Comparison of ENCODE assay signal across 8 mouse cellular contexts in genomic region chr1:168708161-168708865, GRCm38 (mm10).
A peak's percentile ranks its signal among the peaks of the same experiment; 100 is the strongest.
DNase-seq lines count a peak whose midpoint lies in the region; ATAC-seq and TF ChIP-seq lines count a peak whose summit lies in the region.

No protein-coding gene starts in this region.

- peak overlapping the region; percentile 53 for H3K4me2 ChIP-seq in heart, postnatal 0 days (ENCODE audit: low read depth, low read length)
- peak overlapping the region; percentile 46 for H3K4me2 ChIP-seq in neural tube, embryonic 15.5 days

- H3K36me3 ChIP-seq in heart, postnatal 0 days (replicated peaks; ENCODE audit: control insufficient read depth, insufficient read depth, low read length), result no peaks in the 10 kb centered on the region
- H3K36me3 ChIP-seq in neural tube, embryonic 15.5 days, result no peaks in the 10 kb centered on the region

- no peaks in the 10 kb centered on the region; the same call in none of the 2 replicates for H3K4me1 ChIP-seq in heart, postnatal 0 days (ENCODE audit: control insufficient read depth, insufficient read depth)
- peaks cover 18% of the 10 kb centered on the region for H3K4me1 ChIP-seq in neural tube, embryonic 15.5 days

- peak; percentile 64; the same call in 1 of the 2 replicates for ATAC-seq in heart, postnatal 0 days (ENCODE audit: insufficient read depth, low read depth)
- ATAC-seq in neural tube, embryonic 15.5 days (ENCODE audit: low FRiP score), result no peak
- ATAC-seq in CD4-positive, CD25-positive, alpha-beta regulatory T cell, adult 4 months, result no peak

- no peak overlapping the region; the same call in 1 of the 2 replicates for H3K9ac ChIP-seq in heart, postnatal 0 days (replicated peaks; ENCODE audit: low read depth, low read length)
- H3K9ac ChIP-seq in neural tube, embryonic 15.5 days (replicated peaks), result no peak overlapping the region; the same call in 1 of the 2 replicates

- 28% methylated on average over 11 of the region's 11 CpGs for WGBS in heart, postnatal 0 days
- 19% methylated on average over 11 of the region's 11 CpGs for WGBS in large intestine, adult 2 months
- WGBS in neural tube, embryonic 15.5 days, result 16% methylated on average over 11 of the region's 11 CpGs

- H3K27me3 ChIP-seq in heart, postnatal 0 days (ENCODE audit: control insufficient read depth, insufficient read depth, low read length), result no peaks in the 10 kb centered on the region
- H3K27me3 ChIP-seq in neural tube, embryonic 15.5 days (replicated peaks), result no peaks in the 10 kb centered on the region

- peak overlapping the region; percentile 5; the same call in 1 of the 2 replicates for H3K4me3 ChIP-seq in heart, postnatal 0 days (ENCODE audit: low read depth, low read length)
- H3K4me3 ChIP-seq in neural tube, embryonic 15.5 days (replicated peaks), result no peak overlapping the region

- peak; percentile 17 to 19 for DNase-seq in cerebellum, postnatal 25 days
- no peak for DNase-seq in cerebellum, adult 11 months
- DNase-seq in embryo, embryonic 10.5 days (ENCODE audit: low spot score), result peak; percentile 45
- DNase-seq in heart, postnatal 0 days (ENCODE audit: low spot score), result peak; percentile 54
- peak; percentile 69 for DNase-seq in large intestine, adult 2 months (ENCODE audit: low read depth, low spot score)
- no peak for DNase-seq in left cerebral cortex, adult 9 months (ENCODE audit: low spot score in 2 of 2)

- TF ChIP-seq CTCF in heart, postnatal 0 days (IDR thresholded peaks at IDR 0.05; ENCODE audit: low read depth), result no peak

- H3K9me3 ChIP-seq in heart, postnatal 0 days (replicated peaks; ENCODE audit: control insufficient read depth, low read length), result no peaks in the 10 kb centered on the region
- no peaks in the 10 kb centered on the region for H3K9me3 ChIP-seq in neural tube, embryonic 15.5 days (replicated peaks)

- H3K27ac ChIP-seq in heart, postnatal 0 days (ENCODE audit: low read depth), result peak overlapping the region; percentile 84
- peak overlapping the region; percentile 30 for H3K27ac ChIP-seq in neural tube, embryonic 15.5 days (replicated peaks)

- TF ChIP-seq EP300 in heart, postnatal 0 days (IDR thresholded peaks at IDR 0.05; ENCODE audit: low read depth), result no peak

Comparison
In these comparisons a context has a peak if more than half of its experiments do, and no peak if none do; other contexts are left out.
1. DNase-seq: peak in cerebellum, postnatal 25 days (2 of 2), embryo, embryonic 10.5 days (single experiment), heart, postnatal 0 days (single experiment) and large intestine, adult 2 months (single experiment); none in cerebellum, adult 11 months (single experiment) and left cerebral cortex, adult 9 months (0 of 2).